25 mouse cellular contexts compared by ENCODE assay signal in genomic region chr5:66715498-66715931, GRCm38 (mm10). TPM values are rescaled to one million over a fixed set of nuclear protein-coding genes. Genes with fewer than 3 reads are reported as not detected.
DNase-seq lines count a peak whose midpoint lies in the region; ATAC-seq and TF ChIP-seq lines count a peak whose summit lies in the region.
"Had no signal": no experiment of that assay in that cellular context is flagged by ENCODE, and none has a peak within 500 bp of the region (broad histone marks: within the 10 kb centered on the region; RNA-seq: fewer than 3 reads in every experiment).

No protein-coding gene starts in this region.

- no peak for ATAC-seq in frontal cortex, adult (ENCODE audit: low TSS enrichment)
- ATAC-seq: forebrain, postnatal 0 days; intestine, embryonic 15.5 days; liver, embryonic 12.5 days; midbrain, embryonic 16.5 days had no signal

- peaks cover 8% of the 10 kb centered on the region for H3K4me1 ChIP-seq in heart, adult 2 months (ENCODE audit: control insufficient read depth, insufficient read depth, low read length)
- peaks cover 3% of the 10 kb centered on the region; the same call in 1 of the 2 replicates for H3K4me1 ChIP-seq in lung, adult 2 months (ENCODE audit: control insufficient read depth, insufficient read depth, low read length)
- H3K4me1 ChIP-seq: liver, embryonic 12.5 days; stomach, embryonic 15.5 days had no signal

- 19% methylated on average over 4 of the region's 4 CpGs for WGBS in heart, adult 2 months
- WGBS in lung, adult 2 months = 52% methylated on average over 4 of the region's 4 CpGs

- H3K79me2 ChIP-seq in heart, adult 2 months (replicated peaks; ENCODE audit: control insufficient read depth, insufficient read depth, low read length) = no peaks in the 10 kb centered on the region

- H3K4me3 ChIP-seq in heart, adult 2 months = no peak overlapping the region
- H3K4me3 ChIP-seq in lung, adult 2 months (replicated peaks; ENCODE audit: extremely low read depth, low read depth, low read length) = no peak overlapping the region
- H3K4me3 ChIP-seq: embryonic facial prominence, embryonic 15.5 days; gastrocnemius, adult 2 months; hindbrain, embryonic 12.5 days; intestine, embryonic 15.5 days; limb, embryonic 12.5 days; liver, embryonic 12.5 days; stomach, embryonic 15.5 days had no signal

- TF ChIP-seq CTCF in heart, adult 2 months (IDR thresholded peaks at IDR 0.05) = no peak
- no peak for TF ChIP-seq CTCF in lung, adult 2 months (IDR thresholded peaks at IDR 0.05; ENCODE audit: insufficient read depth, low read length)

- peak overlapping the region; percentile 38; the same call in 1 of the 2 replicates for H3K27ac ChIP-seq in heart, adult 2 months
- H3K27ac ChIP-seq: embryonic facial prominence, embryonic 15.5 days; gastrocnemius, adult 2 months; hindbrain, embryonic 12.5 days; intestine, embryonic 15.5 days; limb, embryonic 12.5 days; liver, embryonic 12.5 days; stomach, embryonic 15.5 days had no signal

- peak in 1 of 2 experiments; percentile 24 for DNase-seq in heart, adult 2 months
- DNase-seq in heart, postnatal 36 days = no peak
- DNase-seq in lung, adult 18-20 months = peak; percentile 39 to 52
- DNase-seq in lung, adult 2 months = no peak
- peak; percentile 43 for DNase-seq in heart, postnatal 4 days
- DNase-seq in cerebellum, adult 8-10 months = no peak
- DNase-seq in layer of hippocampus, postnatal 10 days (ENCODE audit: low spot score in 2 of 2) = no peak
- DNase-seq: cerebellum, adult 18-20 months; cerebellum, postnatal 36 days; forebrain, postnatal 0 days; gastrocnemius, adult 2 months; retina, postnatal 1 day; thymus, adult 18-20 months; thymus, postnatal 4 days had no signal

- TF ChIP-seq EP300 in heart, adult 2 months (IDR thresholded peaks at IDR 0.05; ENCODE audit: insufficient read depth, low read depth, low read length) = 0 out of 2 replicates have a peak, but pooled peaks have one; percentile 62

- TF ChIP-seq POLR2A in heart, adult 2 months (IDR thresholded peaks at IDR 0.05; ENCODE audit: insufficient read depth, low read depth, low read length) = no peak
- TF ChIP-seq POLR2A in lung, adult 2 months (IDR thresholded peaks at IDR 0.05; ENCODE audit: borderline replicate concordance, extremely low read depth, low read depth, low read length) = no peak

- no peaks in the 10 kb centered on the region for H3K27me3 ChIP-seq in heart, adult 2 months (ENCODE audit: control insufficient read depth, insufficient read depth, low read length)
- H3K27me3 ChIP-seq: CH12.LX; embryonic facial prominence, embryonic 15.5 days; intestine, embryonic 15.5 days; limb, embryonic 12.5 days; stomach, embryonic 15.5 days had no signal

- no peaks in the 10 kb centered on the region for H3K36me3 ChIP-seq in heart, adult 2 months (ENCODE audit: control insufficient read depth, insufficient read depth, low read length)
- H3K36me3 ChIP-seq: embryonic facial prominence, embryonic 15.5 days; hindbrain, embryonic 12.5 days; intestine, embryonic 15.5 days; limb, embryonic 12.5 days; liver, embryonic 12.5 days; stomach, embryonic 15.5 days had no signal

- no peak overlapping the region for H3K9ac ChIP-seq in heart, adult 2 months (ENCODE audit: low read depth, low read length)
- H3K9ac ChIP-seq: embryonic facial prominence, embryonic 15.5 days; forebrain, postnatal 0 days; hindbrain, embryonic 12.5 days; intestine, embryonic 15.5 days; limb, embryonic 12.5 days; liver, embryonic 12.5 days; stomach, embryonic 15.5 days had no signal

- intact Hi-C loops in heart, adult 2 months (cut with DNase I) = loop anchor here (2.0 to 5.0 kb wide), 2 partner anchors 29 to 42 kb away; partner anchors contain the start of gene Limch1
- intact Hi-C loops in heart, postnatal 36 days (cut with DNase I) = no loop called here

RNA-seq across cellular contexts. Expression of gene Limch1, which starts 30.1 kb away (rescaled TPM):
- total RNA-seq in heart, adult 2 months (2021) = 100 to 1,000 TPM; 230 to 277 TPM
- 60.2 and 120 TPM in 2 replicates for polyA plus RNA-seq in heart, adult 2 months (2012; rRNA removed)
- 100 to 1,000 TPM; 238 to 297 TPM for total RNA-seq in heart, postnatal 36 days (2021)
- 156 and 242 TPM in 2 replicates for polyA plus RNA-seq in lung, adult 2 months (2012; rRNA removed)
- total RNA-seq in heart, postnatal 4 days (2021) = 100 to 1,000 TPM; 102 TPM
- total RNA-seq in layer of hippocampus, postnatal 10 days (2021) = 100 to 1,000 TPM; 121 to 123 TPM
- total RNA-seq: megakaryocyte-erythroid progenitor cell, adult 5-6 weeks; MEL had no signal

RNA-seq across cellular contexts. Expression of gene Uchl1, which starts 39.6 kb away (rescaled TPM):
- 10 to 100 TPM in 1 of 2 experiments, 1 to 10 TPM in 1; 7.2 to 10.3 TPM for total RNA-seq in heart, adult 2 months (2021)
- 13.4 and 20.8 TPM in 2 replicates for polyA plus RNA-seq in heart, adult 2 months (2012; rRNA removed)
- 1 to 10 TPM; 8.5 to 8.8 TPM for total RNA-seq in heart, postnatal 36 days (2021)
- 8.0 and 9.3 TPM in 2 replicates for polyA plus RNA-seq in lung, adult 2 months (2012; rRNA removed)
- total RNA-seq in heart, postnatal 4 days (2021) = 10 to 100 TPM; 28.4 to 32.1 TPM
- total RNA-seq in layer of hippocampus, postnatal 10 days (2021) = 1,000 to 10,000 TPM; 1,255 to 1,344 TPM
- total RNA-seq: CH12.LX, MEL had no signal

Comparison
In these comparisons a context has a peak if more than half of its experiments do, and no peak if none do; other contexts are left out.
1. DNase-seq: peak in lung, adult 18-20 months (2 of 2) and heart, postnatal 4 days (single experiment); none in heart, postnatal 36 days (0 of 2), lung, adult 2 months (single experiment), cerebellum, adult 8-10 months (single experiment) and layer of hippocampus, postnatal 10 days (0 of 2).
2. RNA of gene Uchl1, which starts 39.6 kb away (total RNA-seq): 1,255 to 1,344 TPM in layer of hippocampus, postnatal 10 days; 28.4 to 32.1 TPM in heart, postnatal 4 days, 7.2 to 10.3 TPM in heart, adult 2 months and 8.5 to 8.8 TPM in heart, postnatal 36 days; every median in the first group is over 10 times any median in the second.